Mouse (Mus musculus): ENCODE results near the gene Zfp568. TPM values are rescaled to one million over a fixed set of nuclear protein-coding genes. Genes with fewer than 3 reads are reported as not detected.
"Not testable (repeated sequence)": the region's sequence is repeated elsewhere in the genome, so short reads cannot be mapped to it uniquely, and the experiment has no call there.

The Zfp568 gene
- polyA plus RNA-seq (2017; shearing (Covaris generic)) = 1 to 10 TPM; 2.1 to 2.8 TPM

DNA sequence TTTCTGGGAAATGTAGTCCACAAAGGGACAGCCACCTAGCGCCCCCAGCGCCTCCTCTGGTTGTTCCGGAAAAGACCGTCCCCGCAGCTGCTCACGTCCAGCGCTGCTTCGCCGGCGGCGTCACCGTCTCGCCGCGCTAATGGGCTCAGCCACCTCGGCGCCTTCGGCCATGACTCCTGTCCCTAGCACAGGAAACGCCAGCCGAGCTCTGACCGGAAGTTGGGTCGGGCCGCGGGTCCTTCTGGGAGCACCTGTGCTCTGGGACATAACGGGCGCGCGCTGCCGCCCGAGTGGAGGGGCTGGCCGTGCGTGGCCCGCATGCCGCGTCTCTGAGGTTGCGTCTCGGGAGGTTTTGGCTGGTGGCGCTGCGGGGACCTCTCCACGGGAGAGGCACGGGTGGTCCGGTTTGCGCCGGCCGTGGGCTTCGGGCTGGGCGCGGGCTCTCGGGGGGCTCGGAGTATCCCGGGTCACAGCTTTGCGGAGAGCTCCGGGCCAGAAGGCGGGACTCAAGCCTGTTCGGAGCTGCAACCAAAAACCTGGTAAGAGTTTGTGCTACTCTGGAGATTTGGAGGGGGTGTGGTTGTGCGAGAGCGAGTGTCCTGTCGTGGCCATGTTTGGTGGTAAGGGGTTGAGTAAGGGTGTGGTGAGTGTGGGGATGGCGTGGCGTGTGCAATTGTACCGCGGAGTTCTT is at the start of gene Zfp568:
Gene Zfp568, plus strand, starts transcription at position 266 of the 691 bp plus-strand sequence.
- peak; percentile 85 for ATAC-seq

DNA sequence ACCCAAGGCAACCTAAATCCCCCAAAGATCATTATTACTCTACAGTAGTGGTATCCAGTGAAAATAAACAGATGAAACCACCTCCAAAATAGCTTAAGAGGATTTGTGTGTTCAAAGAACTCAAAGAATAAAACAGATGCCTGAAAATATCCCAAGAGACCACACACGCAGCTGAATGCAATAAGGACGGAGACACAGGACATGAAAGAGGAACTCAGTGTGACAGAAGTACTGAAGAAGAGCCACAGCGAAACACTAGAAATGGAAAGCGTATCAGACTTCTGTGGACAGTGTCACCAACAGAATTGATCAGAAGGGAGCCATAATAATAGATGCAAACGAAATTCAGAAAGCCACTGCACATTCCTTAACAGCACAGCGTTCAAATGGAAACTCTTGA is 44.9 kb upstream of the Zfp568 start:
- no peak for ATAC-seq

DNA sequence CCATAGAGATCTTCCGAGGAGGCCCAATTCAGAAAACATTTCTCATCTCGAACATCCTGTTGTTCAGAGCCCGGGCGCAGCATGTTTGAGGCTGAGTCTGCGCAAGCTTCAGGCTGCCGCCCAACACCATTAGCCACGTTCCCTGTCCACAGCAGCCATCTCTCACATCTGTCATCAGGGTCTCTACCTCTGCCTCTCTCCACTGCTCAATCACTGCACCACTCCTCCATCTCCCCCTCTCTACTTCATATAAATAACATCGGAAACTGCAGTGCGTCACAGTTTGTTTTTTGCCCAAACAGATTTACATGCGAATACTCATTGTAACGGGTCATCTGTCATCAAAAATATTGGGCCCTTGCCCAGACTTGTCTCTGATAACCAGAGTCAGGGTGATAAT is 42.7 kb upstream of the Zfp568 start:
- no peak for ATAC-seq

DNA sequence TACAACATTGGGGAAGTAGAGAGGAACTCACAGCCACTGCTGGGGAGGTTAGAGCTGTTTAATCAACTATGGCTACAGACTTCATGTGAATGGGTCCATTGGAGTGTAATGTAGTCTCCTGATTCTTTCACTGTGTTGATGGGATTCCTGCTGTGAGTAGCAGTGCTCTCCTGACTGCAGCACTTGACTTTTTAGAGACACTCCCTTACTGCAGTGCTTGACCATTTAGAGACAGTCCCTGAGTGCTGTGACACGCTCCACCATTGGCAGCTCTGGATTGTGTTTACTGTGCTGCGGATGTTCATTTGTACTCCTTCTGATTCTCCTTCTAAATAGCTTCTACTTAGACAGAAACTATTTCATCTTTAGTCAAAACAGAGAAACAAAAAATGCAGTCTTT is 41.0 kb upstream of the Zfp568 start:
- no peak for ATAC-seq

DNA sequence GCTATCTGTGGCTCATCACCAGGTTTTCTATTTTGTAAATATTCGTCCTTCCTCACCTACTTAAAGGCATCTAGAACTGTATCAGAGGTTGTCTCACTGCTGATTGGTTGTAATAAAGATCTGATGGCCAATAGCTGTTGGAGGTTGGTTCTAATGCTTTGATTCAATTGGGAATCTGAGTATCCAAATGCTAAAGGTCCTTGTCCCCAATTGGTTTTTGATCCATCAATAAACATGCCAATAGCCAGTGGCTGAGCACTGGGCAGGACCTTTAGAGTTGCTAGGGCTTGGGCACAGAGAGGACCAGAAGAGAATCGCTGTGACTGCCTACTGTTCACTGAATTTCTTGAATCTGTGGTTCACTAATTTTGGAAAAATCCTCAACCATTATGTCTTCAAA is 40.0 kb upstream of the Zfp568 start:
- no peak for ATAC-seq

DNA sequence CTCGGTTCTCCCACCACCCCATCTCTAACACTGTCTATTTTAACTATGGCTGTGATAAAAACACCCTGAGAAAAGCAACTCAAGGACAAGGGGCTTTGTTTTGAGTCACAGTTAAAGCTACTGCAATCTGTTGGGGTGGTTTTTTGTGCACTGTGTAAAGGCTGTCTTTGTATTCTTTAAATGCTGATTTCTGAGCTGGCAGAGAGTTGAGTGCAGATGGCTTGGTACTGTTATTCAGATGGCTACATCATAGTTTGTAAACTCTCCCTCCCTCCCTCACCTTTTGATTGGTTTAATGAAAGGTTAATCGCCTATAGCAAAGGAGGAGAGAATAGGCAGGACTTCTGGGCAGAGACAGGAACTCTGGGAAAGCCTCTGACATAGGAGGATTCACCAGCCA is 39.6 kb upstream of the Zfp568 start:
- no peak for ATAC-seq

DNA sequence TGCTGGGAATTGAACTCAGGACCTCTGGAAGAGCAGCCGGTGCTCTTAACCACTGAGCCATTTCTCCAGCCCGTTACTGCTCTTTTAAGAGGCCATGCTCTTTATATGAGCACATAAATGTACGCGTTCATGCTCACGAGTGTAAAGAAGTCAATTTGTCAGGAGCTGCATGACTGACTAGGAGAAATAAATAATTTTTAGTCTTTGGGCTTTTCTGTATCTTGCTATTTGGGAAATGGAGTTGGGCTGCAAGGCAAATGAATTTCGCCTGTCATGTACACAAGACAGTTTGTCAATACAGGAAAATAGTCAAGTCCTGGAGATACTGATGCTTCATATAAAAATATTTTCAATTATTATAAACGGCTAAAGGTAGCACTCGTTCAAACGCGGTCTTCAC is 30.7 kb upstream of the Zfp568 start:
- no peak for ATAC-seq

DNA sequence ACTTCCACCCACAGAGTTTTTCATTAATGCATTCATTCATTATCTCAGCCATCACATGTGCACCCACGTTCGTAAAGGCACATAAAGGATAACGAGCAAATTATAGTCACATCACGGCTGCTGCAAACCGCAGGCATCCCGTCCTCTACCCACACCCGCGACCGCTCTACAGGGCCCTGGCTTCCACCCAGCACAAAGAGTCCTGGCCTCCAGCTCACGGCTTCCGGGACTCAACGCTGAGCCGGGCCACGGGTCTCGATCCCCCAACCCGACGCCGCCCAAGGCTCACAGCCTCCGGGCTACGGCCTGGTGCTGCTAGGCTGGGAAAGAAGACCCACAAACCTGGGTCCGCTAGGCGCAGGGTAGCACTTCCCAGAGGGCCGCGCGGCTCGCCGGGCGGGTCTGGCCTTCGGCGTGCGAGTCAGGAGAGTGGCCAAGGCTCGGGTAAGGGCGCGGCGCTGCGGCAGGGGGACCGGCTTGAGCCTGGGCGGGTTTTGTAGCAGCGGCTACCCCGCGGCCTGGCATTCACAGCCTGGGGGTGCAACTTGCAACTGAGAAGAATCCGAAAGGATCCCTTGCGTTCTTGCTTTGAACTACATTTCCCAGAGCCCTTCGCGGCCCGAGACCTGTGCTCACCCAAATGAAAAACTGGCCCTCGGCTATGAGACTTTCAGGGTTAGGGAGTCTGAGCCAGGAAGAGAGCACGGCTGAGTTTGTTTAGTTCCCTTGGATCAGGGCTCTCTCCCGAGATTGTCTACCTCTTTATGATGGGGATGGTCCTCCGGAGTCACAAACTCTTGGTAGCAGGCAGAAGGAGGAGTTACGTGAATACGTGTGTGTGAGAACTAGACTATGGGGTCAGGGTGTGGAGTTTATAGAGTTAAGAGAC is 30.0 kb upstream of the Zfp568 start, which contains the start of gene Zfp74:
Gene Zfp74, minus strand, starts transcription at position 577 of the 889 bp plus-strand sequence.
- peak; percentile 92 for ATAC-seq

DNA sequence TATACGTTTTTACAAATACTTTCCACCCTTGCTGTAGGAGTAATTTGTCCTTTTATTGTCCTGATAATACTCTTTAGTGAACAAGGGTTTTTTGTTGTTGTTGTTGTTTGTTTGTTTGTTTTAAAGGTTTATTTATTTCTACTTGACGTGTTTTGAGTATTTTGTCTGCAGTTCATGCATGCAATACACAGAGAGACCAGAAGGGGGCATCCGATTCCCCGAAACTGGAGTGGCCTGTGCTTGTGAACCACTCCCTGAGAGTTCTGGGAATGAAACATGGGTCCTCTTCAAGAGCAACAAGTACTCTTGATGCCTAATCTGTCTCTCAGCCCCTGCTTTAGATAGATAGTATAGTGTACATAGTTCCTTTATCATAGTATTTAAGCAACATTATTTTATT is 29.0 kb upstream of the Zfp568 start:
- ATAC-seq = no peak

DNA sequence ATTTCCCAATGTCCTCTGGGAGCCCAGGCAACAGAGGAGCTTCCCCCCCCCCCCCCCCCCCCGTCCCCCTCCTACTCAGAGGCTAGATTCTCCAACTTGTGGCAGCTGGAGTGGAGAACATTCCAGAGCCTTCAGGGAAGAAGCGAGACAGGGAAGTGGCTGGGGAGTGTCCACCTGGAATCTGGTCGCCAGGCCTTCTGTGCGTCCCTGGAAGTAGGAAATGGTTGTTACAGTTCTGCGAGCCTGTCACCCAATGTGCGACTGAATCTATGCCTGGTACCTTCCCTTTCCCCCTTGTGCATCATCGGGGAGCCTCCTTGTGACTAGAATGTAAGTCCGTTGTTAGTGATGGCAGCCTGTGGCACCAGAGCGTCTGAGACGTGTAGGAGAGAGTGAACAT is 27.5 kb upstream of the Zfp568 start:
- no peak for ATAC-seq

DNA sequence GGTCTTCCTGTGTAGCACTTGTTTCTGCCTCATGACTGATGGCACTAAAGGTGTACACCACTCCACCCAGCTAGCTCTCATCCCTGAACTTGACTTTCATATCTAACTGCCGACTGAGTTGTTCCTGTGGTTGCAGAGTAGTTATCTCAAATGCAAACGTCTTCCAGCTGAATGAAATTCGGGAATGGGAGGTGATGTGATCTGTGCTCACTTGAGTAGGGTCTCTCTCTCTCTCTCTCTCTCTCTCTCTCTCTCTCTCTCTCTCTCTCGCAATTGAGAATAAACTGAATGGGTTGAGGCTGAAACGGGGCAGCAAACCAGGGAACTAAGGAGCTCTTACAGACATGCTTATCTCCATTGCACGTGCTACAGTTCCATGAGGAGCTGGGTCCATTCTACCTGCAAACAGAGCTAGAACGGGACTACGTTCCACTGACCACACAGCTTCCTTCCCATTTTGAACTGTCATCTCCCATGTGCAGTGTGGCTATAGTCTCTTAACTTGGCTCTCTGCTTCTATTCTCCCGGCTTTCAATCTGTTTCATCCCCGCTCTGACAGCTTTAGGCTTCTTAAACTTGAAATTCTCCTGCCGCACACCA is 25.5 kb upstream of the Zfp568 start:
- ATAC-seq = no peak

DNA sequence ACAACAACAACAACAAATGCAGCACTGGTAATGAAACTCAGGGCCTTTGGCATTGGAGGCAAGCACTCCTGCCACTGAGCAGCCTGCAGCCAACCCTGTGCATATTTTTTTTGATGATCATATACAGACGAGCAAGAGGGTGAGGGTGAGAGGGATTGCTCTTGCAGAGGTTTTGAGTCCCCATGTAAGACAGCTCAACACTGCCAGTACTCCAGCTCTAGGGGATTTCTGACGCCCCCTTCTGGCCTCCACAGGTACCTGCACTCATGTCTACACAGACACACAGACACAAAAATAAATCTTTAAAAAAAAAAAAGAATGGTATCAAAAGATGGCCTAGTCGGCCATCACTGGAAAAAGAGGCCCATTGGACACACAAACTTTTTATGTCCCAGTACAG is 24.8 kb upstream of the Zfp568 start:
- no peak for ATAC-seq

DNA sequence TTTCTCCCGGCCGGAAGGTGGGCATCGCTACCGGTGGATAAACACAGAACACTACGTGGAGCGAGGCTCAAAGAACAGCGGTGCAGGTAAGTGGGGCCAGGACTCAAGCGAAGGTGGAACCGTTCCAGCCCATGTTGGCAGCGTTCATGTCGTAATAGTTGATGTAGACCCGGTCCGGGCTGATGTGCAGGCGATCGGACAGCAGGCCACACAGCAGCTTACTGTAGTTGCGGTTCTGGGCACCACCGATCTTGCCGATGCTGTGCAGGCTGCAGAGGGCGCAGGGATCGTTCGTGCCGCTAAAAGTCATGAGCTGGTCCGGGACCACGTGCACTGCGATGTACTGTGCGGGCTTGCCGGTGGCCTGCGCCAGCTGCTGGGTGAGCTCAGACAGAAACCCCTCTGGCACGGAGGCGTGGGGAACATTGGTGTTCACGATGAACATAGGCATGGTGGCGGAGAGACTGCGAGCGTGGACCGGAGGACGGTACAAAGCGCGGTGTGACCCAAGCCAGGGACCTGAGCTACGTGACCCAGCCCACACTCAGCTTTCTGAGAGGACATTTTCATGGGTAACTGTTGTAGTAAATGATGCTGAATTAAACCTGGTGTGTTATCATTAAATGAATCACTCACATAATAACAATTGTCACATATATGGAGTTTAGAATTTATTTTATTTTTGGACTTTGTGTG is 18.5 kb upstream of the Zfp568 start:
- not testable (repeated sequence) for ATAC-seq

DNA sequence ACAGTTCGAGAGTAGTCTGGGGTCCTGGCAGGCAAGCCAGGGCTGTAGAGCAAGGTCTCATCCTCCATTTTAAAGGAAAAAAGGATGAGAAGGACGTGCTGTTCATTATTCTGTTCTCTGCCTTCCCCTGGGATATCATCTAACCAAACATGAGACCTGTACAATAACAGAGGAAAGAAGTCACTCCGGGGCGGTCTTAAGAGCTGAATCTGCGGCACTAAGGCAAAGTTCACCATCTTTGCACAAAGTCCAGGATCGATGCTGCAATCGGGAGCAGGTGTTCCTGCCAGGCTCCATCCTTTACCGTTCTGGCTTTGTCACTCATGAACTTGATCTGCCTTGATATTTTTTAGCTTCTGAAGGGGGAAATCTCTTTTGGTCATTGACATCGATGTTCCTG is 13.1 kb upstream of the Zfp568 start:
- ATAC-seq = no peak

DNA sequence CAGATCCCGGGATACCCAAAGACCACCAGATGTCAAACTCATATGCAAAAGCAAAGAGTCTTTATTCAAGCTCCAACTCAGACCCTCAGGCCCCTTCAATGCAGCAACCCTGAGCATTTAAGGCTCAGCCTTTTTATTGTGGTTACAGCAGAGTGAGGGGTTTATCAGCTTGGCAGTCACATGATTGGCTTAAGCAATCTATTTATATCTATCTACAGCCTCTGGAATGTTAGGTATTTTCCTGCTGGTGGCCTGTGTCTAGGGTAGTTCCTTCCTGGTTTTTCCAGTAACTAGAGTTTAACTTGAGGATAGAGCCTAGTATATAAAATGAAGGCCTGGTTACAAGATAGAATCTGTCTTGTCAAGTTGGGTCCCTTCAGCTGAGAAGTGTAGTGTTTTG is 3.0 kb upstream of the Zfp568 start:
- no peak for ATAC-seq

DNA sequence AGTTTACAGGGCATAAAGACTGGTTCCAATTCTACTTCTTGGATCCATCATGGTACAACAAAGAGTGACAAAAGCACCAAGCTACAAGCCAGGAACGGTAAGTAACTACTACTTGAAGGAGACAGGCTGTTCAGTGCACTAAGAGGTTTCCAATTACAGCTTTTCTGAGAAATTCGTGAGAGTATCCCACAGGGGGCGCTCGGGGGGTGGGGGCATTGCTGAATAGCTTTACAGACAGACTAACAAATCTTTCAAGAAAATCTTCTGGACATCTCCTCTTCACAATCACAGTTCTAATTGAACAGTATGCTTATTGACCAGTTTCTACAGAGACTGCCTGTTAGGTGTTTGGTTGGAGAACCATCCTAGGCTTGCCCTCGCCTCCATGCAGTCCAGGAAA is 2.3 kb upstream of the Zfp568 start:
- ATAC-seq = no peak

DNA sequence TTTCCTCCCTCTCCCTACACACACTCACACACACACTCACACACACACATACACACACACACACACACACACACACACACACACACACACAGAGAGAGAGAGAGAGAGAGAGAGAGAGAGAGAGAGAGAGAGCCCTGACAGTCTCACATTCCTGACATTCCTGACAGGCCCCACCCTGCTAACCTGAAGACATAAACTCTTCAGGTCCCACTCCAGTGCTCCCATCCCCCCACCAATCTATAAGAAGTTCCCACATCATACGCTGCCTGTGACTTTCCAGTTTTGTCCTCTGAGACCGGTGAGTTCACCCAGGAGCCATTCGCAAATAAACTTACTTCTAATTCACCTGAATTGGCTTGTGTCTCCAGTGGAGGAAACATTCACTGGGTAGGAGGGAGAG is 1.9 kb upstream of the Zfp568 start:
- no peak for ATAC-seq

DNA sequence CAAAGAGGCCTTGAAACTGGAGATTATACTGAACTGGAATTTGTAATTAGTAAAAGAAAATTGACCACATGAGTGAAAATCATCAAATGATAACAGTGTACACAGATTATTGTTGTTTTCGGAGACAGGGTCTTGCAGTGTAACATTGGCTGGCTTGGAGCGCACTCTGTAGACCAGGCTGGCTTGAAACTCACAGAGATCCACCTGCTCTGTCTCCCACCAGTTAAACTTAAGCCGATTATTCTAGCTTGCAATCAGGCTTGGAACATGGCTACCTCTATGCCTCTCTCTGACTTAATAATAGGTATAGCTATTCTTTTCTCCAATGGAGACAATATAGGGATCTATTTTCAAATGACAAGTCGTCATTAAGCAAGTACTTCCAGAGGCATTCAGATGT is 1.4 kb upstream of the Zfp568 start:
- no peak for ATAC-seq

DNA sequence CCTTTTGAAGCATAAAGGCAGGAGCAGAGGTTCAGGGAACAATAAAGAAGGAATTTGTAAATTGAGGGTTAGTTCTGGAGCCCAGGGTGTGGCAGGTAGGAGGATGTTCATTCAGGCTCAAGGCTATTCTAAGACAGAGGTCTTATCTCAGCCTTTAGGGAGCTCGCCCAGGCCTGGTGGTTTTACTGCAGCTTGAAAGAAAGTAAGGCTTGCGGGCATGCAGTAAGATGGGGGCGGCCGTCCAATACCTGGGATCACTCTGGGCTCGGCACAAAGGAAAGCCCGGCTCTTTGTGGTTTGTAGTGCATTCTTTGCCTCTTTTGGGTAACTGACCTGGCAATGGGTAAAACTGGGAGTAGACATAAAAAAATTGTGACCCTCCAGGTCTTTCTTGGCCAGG is 824 bp upstream of the Zfp568 start:
- no peak for ATAC-seq

DNA sequence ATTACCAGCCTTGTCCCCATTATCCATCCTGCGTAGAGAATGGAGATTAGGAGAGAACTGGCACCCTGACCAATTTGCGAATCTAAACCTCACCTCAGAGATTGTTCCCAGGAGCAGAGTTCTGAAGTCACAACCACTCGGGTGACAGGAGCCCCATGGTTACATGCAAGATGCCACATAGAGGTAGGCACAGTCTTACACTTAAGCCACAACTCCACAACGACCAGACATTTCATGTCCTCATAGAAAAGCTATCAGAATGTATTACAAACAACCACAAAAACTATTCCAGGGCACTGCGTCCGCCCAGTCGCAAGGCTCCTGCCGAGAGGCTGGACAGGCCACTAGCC is 440 bp upstream of the Zfp568 start:
- ATAC-seq = peak; percentile 50

DNA sequence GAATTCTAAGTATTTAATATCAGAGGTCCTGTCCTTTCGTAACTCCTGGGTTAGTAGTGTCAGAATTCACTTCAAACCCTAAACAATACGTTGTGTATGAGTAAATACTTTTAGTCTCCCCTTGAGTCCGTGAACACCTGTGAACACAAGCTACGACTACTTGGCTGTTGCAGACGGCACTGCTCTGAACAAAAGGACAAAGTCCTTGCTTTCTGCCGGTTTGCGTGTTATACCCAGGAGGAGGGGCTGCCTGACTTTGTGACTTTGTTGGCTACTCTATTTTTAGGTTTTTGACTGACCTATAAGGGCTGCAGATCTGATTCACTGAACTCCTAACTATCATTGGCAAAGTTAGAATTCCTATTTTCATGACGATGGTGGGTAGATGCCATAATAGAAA is 2.3 kb downstream of the Zfp568 start:
- no peak for ATAC-seq

DNA sequence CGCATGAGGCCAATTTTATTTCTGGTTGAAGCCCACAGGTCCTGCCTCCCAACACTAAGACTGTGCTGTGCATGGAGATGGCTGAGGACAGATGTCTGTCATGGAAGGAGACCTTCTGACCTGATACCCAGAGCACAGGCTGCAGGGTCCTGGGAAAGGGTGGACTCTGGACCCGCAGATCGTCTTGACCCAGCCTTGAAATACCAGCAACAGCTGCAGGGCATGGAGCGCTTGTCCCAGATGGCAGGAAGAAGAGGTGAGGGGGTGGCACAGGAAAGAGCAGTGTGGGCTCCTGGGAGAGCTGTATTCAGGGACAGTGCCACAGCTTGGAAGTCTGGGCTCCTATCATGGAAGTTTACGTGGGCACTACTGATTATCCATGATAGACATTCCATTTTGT is 3.8 kb downstream of the Zfp568 start:
- no peak for ATAC-seq

DNA sequence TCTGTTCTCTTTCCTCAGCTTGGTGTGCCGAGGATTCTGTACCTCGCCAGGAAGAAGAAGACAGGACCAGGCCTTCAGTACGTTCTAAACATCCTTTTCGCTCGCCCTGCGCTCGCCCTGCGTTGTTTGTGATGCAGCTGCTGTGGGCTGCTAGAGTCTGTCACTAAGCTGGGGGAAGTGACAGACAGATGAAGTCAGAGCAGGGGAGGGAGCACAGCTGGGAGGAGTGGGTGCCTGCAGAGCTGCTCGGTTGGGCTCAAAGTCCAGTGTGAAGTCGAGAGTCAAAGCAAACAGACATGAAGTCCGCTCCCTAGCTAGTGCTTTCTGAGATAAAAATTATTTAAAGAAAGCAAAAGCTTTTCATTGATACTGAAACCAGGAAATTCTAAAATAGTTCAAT is 5.3 kb downstream of the Zfp568 start:
- no peak for ATAC-seq
